Mouse (Mus musculus): Measurements from ENCODE around the gene Rasd1. TPM values are rescaled to one million over a fixed set of nuclear protein-coding genes. Genes with fewer than 3 reads are reported as not detected.

Gene Rasd1
- polyA plus RNA-seq (2015; fragmentation: Nextera tagmentation; extraction: Ambion mirVana) = 8.8 and 15.5 TPM in 2 replicates

GRCm38 (mm10) chr11:59964818-59965217 is at the start of gene Rasd1:
Gene Rasd1 (minus strand): TSS chr11:59964944.

GRCm38 (mm10) chr11:59947752-59948400 is 16.9 kb downstream of the Rasd1 start, which contains the start of gene Med9:
Gene Med9 (plus strand): TSS chr11:59948206.

Other genes with a start within 250 kb of the Rasd1 start
- 3.6 and 8.9 TPM in 2 replicates for gene Pld6, start 177.3 kb downstream of the Rasd1 start, polyA plus RNA-seq (2015; fragmentation: Nextera tagmentation; extraction: Ambion mirVana)
- gene Flcn, start 154.9 kb downstream of the Rasd1 start, polyA plus RNA-seq (2015; fragmentation: Nextera tagmentation; extraction: Ambion mirVana) = 17.0 and 35.9 TPM in 2 replicates
- 36.9 and 57.5 TPM in 2 replicates for gene Nt5m, start 125.5 kb downstream of the Rasd1 start, polyA plus RNA-seq (2015; fragmentation: Nextera tagmentation; extraction: Ambion mirVana)
- gene Cops3, start 125.1 kb downstream of the Rasd1 start, polyA plus RNA-seq (2015; fragmentation: Nextera tagmentation; extraction: Ambion mirVana) = 151 and 163 TPM in 2 replicates
- gene Med9, start 16.7 kb downstream of the Rasd1 start, polyA plus RNA-seq (2015; fragmentation: Nextera tagmentation; extraction: Ambion mirVana) = 31.6 and 50.5 TPM in 2 replicates
- gene Pemt, start 81.5 kb upstream of the Rasd1 start, polyA plus RNA-seq (2015; fragmentation: Nextera tagmentation; extraction: Ambion mirVana) = 20.9 and 27.5 TPM in 2 replicates
- 16.8 and 17.8 TPM in 2 replicates for gene Rai1, start 140.1 kb upstream of the Rasd1 start, polyA plus RNA-seq (2015; fragmentation: Nextera tagmentation; extraction: Ambion mirVana)

Measured in adrenal gland, postnatal 0 days (tissue).